ENCODE assay signal across 8 mouse cellular contexts in genomic region chr1:156672720-156673475, GRCm38 (mm10). TPM values are rescaled to one million over a fixed set of nuclear protein-coding genes. Genes with fewer than 3 reads are reported as not detected.
DNase-seq lines count a peak whose midpoint lies in the region; ATAC-seq and TF ChIP-seq lines count a peak whose summit lies in the region.

No protein-coding gene starts in this region.

- peak overlapping the region; percentile 98 for H3K4me2 ChIP-seq in forebrain, embryonic 12.5 days
- peak overlapping the region; percentile 99 for H3K4me2 ChIP-seq in limb, embryonic 12.5 days
- H3K4me2 ChIP-seq in neural tube, embryonic 12.5 days (replicated peaks): peak overlapping the region; percentile 99

- ATAC-seq in forebrain, embryonic 12.5 days (ENCODE audit: low FRiP score): no peak; the same call in 1 of the 2 replicates
- no peak for ATAC-seq in limb, embryonic 12.5 days (ENCODE audit: insufficient number of reproducible peaks, insufficient read depth, low FRiP score, low TSS enrichment, low read depth)
- no peak for ATAC-seq in neural tube, embryonic 12.5 days (ENCODE audit: low FRiP score, low read depth)

- intact Hi-C loops in left cerebral cortex, postnatal 25 days (cut with DNase I): no loop called here

- no peaks in the 10 kb centered on the region for H3K36me3 ChIP-seq in testis, adult 2 months (ENCODE audit: control insufficient read depth, insufficient read depth, low read length)
- H3K36me3 ChIP-seq in forebrain, embryonic 12.5 days (replicated peaks): no peaks in the 10 kb centered on the region
- no peaks in the 10 kb centered on the region for H3K36me3 ChIP-seq in limb, embryonic 12.5 days
- H3K36me3 ChIP-seq in neural tube, embryonic 12.5 days: no peaks in the 10 kb centered on the region

- no peak for DNase-seq in testis, postnatal 14 days (ENCODE audit: low spot score)
- DNase-seq in left cerebral cortex, postnatal 25 days (ENCODE audit: low spot score in 2 of 2): no peak
- no peak for DNase-seq in urinary bladder, postnatal 36 days (ENCODE audit: low spot score in 2 of 2)
- no peak for DNase-seq in layer of hippocampus, postnatal 14 days (ENCODE audit: low spot score in 2 of 2)

- no peak for TF ChIP-seq POLR2A in testis, adult 2 months (IDR thresholded peaks at IDR 0.05; ENCODE audit: control insufficient read depth, low read depth, low read length)

- H3K9me3 ChIP-seq in forebrain, embryonic 12.5 days: no peaks in the 10 kb centered on the region
- no peaks in the 10 kb centered on the region for H3K9me3 ChIP-seq in limb, embryonic 12.5 days
- no peaks in the 10 kb centered on the region for H3K9me3 ChIP-seq in neural tube, embryonic 12.5 days

- no peak for TF ChIP-seq CTCF in testis, adult 2 months (IDR thresholded peaks at IDR 0.05; ENCODE audit: control insufficient read depth, insufficient read depth, insufficient replicate concordance, low read depth, low read length)

- H3K9ac ChIP-seq in forebrain, embryonic 12.5 days: peak overlapping the region; percentile 73
- peak overlapping the region; percentile 66 for H3K9ac ChIP-seq in limb, embryonic 12.5 days (replicated peaks)
- H3K9ac ChIP-seq in neural tube, embryonic 12.5 days: no peak overlapping the region

- no peaks in the 10 kb centered on the region for H3K27me3 ChIP-seq in testis, adult 2 months (ENCODE audit: control insufficient read depth, insufficient read depth, low read length)
- H3K27me3 ChIP-seq in forebrain, embryonic 12.5 days: peaks cover 16% of the 10 kb centered on the region; the same call in 1 of the 2 replicates
- H3K27me3 ChIP-seq in limb, embryonic 12.5 days: peaks cover 10% of the 10 kb centered on the region; the same call in 1 of the 2 replicates
- H3K27me3 ChIP-seq in neural tube, embryonic 12.5 days (replicated peaks): peaks cover 3% of the 10 kb centered on the region; the same call in 1 of the 2 replicates

- H3K4me1 ChIP-seq in testis, adult 2 months (ENCODE audit: control insufficient read depth, insufficient read depth, low read length): peaks cover 7% of the 10 kb centered on the region; the same call in 1 of the 2 replicates
- H3K4me1 ChIP-seq in forebrain, embryonic 12.5 days: peaks cover 21% of the 10 kb centered on the region
- H3K4me1 ChIP-seq in limb, embryonic 12.5 days (replicated peaks): peaks cover 38% of the 10 kb centered on the region
- H3K4me1 ChIP-seq in neural tube, embryonic 12.5 days: peaks cover 30% of the 10 kb centered on the region

- WGBS in forebrain, embryonic 12.5 days: 7% methylated on average over 14 of the region's 14 CpGs
- 7% methylated on average over 14 of the region's 14 CpGs for WGBS in limb, embryonic 12.5 days
- WGBS in neural tube, embryonic 12.5 days: 5% methylated on average over 14 of the region's 14 CpGs

- peak overlapping the region; percentile 78 for H3K4me3 ChIP-seq in testis, adult 2 months (ENCODE audit: control insufficient read depth, low read depth, low read length)
- peak overlapping the region; percentile 55 for H3K4me3 ChIP-seq in forebrain, embryonic 12.5 days (replicated peaks)
- peak overlapping the region; percentile 60 for H3K4me3 ChIP-seq in limb, embryonic 12.5 days (replicated peaks)
- H3K4me3 ChIP-seq in neural tube, embryonic 12.5 days: peak overlapping the region; percentile 55

- no peak overlapping the region for H3K27ac ChIP-seq in testis, adult 2 months (ENCODE audit: control insufficient read depth, insufficient read depth, low read depth, low read length)
- H3K27ac ChIP-seq in forebrain, embryonic 12.5 days: no peak overlapping the region
- H3K27ac ChIP-seq in limb, embryonic 12.5 days: no peak overlapping the region
- H3K27ac ChIP-seq in neural tube, embryonic 12.5 days: no peak overlapping the region

RNA-seq across cellular contexts. Expression of gene Tor3a, which starts 1.3 kb away (rescaled TPM):
- 0.90 and 0.94 TPM in 2 replicates for polyA plus RNA-seq in testis, adult 2 months (2012; rRNA removed)
- polyA plus RNA-seq in forebrain, embryonic 12.5 days (2016; fragmentation: Nextera tagmentation; extraction: Ambion mirVana): 4.1 and 5.3 TPM in 2 replicates
- 7.9 and 8.3 TPM in 2 replicates for polyA plus RNA-seq in limb, embryonic 12.5 days (2016; fragmentation: Nextera tagmentation; extraction: Ambion mirVana)
- 3.3 TPM in 2 replicates for polyA plus RNA-seq in neural tube, embryonic 12.5 days (2016; fragmentation: Nextera tagmentation; extraction: Ambion mirVana)
- 1 to 10 TPM; 5.4 to 6.4 TPM for total RNA-seq in left cerebral cortex, postnatal 25 days (2021)
- total RNA-seq in layer of hippocampus, postnatal 14 days (2021): 1 to 10 TPM; 5.3 to 7.4 TPM

RNA-seq across cellular contexts. Expression of gene Fam20b, which starts 46.0 kb away (rescaled TPM):
- polyA plus RNA-seq in testis, adult 2 months (2012; rRNA removed): 23.3 and 27.7 TPM in 2 replicates
- 24.6 and 26.8 TPM in 2 replicates for polyA plus RNA-seq in forebrain, embryonic 12.5 days (2016; fragmentation: Nextera tagmentation; extraction: Ambion mirVana)
- 24.3 and 25.6 TPM in 2 replicates for polyA plus RNA-seq in limb, embryonic 12.5 days (2016; fragmentation: Nextera tagmentation; extraction: Ambion mirVana)
- polyA plus RNA-seq in neural tube, embryonic 12.5 days (2016; fragmentation: Nextera tagmentation; extraction: Ambion mirVana): 26.8 and 28.6 TPM in 2 replicates
- total RNA-seq in left cerebral cortex, postnatal 25 days (2021): 10 to 100 TPM; 68.3 to 73.2 TPM
- total RNA-seq in layer of hippocampus, postnatal 14 days (2021): 10 to 100 TPM; 65.4 to 67.0 TPM
